In genomic region chr11:35798495-35798820, GRCm38 (mm10) we compare ENCODE assay signal across 8 mouse cellular contexts. TPM values are rescaled to one million over a fixed set of nuclear protein-coding genes. Genes with fewer than 3 reads are reported as not detected.
DNase-seq lines count a peak whose midpoint lies in the region; ATAC-seq and TF ChIP-seq lines count a peak whose summit lies in the region.

No protein-coding gene starts in this region.

- 5% methylated on average over 23 of the region's 23 CpGs for WGBS in heart, embryonic 13.5 days
- WGBS in cerebellum, adult 2 months: under 1% methylated on average over 23 of the region's 23 CpGs
- WGBS in neural tube, embryonic 14.5 days: under 1% methylated on average over 23 of the region's 23 CpGs

- peak; percentile 61 for TF ChIP-seq POLR2A in cerebellum, adult 2 months (IDR thresholded peaks at IDR 0.05; ENCODE audit: borderline replicate concordance, insufficient read depth, low read length)

- H3K36me3 ChIP-seq in heart, embryonic 13.5 days: no peaks in the 10 kb centered on the region
- no peaks in the 10 kb centered on the region for H3K36me3 ChIP-seq in neural tube, embryonic 14.5 days (ENCODE audit: control insufficient read depth, insufficient read depth, low read length)

- intact Hi-C loops in heart, postnatal 25 days (cut with DNase I): no loop called here

- DNase-seq in heart, postnatal 25 days (ENCODE audit: low spot score): no peak
- DNase-seq in cerebellum, adult 2 months: peak; percentile 80 to 83
- DNase-seq in left cerebral cortex, adult 11 months (ENCODE audit: low spot score): peak; percentile 51
- no peak for DNase-seq in gastrocnemius, postnatal 25 days
- DNase-seq in spleen, postnatal 36 days (ENCODE audit: low spot score in 2 of 2): no peak

- peak overlapping the region; percentile 46 for H3K4me3 ChIP-seq in heart, embryonic 13.5 days
- H3K4me3 ChIP-seq in cerebellum, adult 2 months (replicated peaks; ENCODE audit: insufficient read depth, low read depth, low read length): peak overlapping the region; percentile 56
- peak overlapping the region; percentile 63 for H3K4me3 ChIP-seq in neural tube, embryonic 14.5 days (ENCODE audit: low read depth, low read length)

- H3K27ac ChIP-seq in heart, embryonic 13.5 days (replicated peaks): no peak overlapping the region
- no peak overlapping the region for H3K27ac ChIP-seq in cerebellum, adult 2 months (ENCODE audit: insufficient read depth, low read length)
- peak overlapping the region; percentile 88 for H3K27ac ChIP-seq in neural tube, embryonic 14.5 days (ENCODE audit: low read depth, low read length)

- H3K4me2 ChIP-seq in heart, embryonic 13.5 days: peak overlapping the region; percentile 67
- H3K4me2 ChIP-seq in neural tube, embryonic 14.5 days (ENCODE audit: low read depth, low read length): peak overlapping the region; percentile 70

- peaks cover 10% of the 10 kb centered on the region for H3K4me1 ChIP-seq in heart, embryonic 13.5 days
- no peaks in the 10 kb centered on the region for H3K4me1 ChIP-seq in cerebellum, adult 2 months (ENCODE audit: control insufficient read depth, insufficient read depth, low read length)
- peaks cover 17% of the 10 kb centered on the region; the same call in 1 of the 2 replicates for H3K4me1 ChIP-seq in neural tube, embryonic 14.5 days (ENCODE audit: control insufficient read depth, insufficient read depth, low read length)

- peaks cover 78% of the 10 kb centered on the region for H3K27me3 ChIP-seq in heart, embryonic 13.5 days (replicated peaks)
- H3K27me3 ChIP-seq in cerebellum, adult 2 months (ENCODE audit: control insufficient read depth, insufficient read depth, low read length): no peaks in the 10 kb centered on the region
- H3K27me3 ChIP-seq in neural tube, embryonic 14.5 days (ENCODE audit: control insufficient read depth, insufficient read depth, low read length): no peaks in the 10 kb centered on the region

- H3K9ac ChIP-seq in heart, embryonic 13.5 days: no peak overlapping the region
- peak overlapping the region; percentile 82 for H3K9ac ChIP-seq in neural tube, embryonic 14.5 days (replicated peaks; ENCODE audit: low read depth, low read length)

- no peak for TF ChIP-seq CTCF in cerebellum, adult 2 months (IDR thresholded peaks at IDR 0.05; ENCODE audit: borderline replicate concordance, insufficient read depth, low read depth, low read length)

- ATAC-seq in heart, embryonic 13.5 days (ENCODE audit: extremely low read depth, insufficient number of reproducible peaks, low FRiP score, low TSS enrichment): no peak
- peak; percentile 93 for ATAC-seq in frontal cortex, adult (ENCODE audit: low TSS enrichment)
- ATAC-seq in neural tube, embryonic 14.5 days (ENCODE audit: low read depth): peak; percentile 97

- no peaks in the 10 kb centered on the region for H3K9me3 ChIP-seq in heart, embryonic 13.5 days
- no peaks in the 10 kb centered on the region for H3K9me3 ChIP-seq in neural tube, embryonic 14.5 days (ENCODE audit: control insufficient read depth, low read length)

RNA-seq across cellular contexts. Expression of gene Fbll1, which starts 0.2 kb away (rescaled TPM):
- not detected in 2 replicates for polyA plus RNA-seq in heart, embryonic 13.5 days (2015; fragmentation: Nextera tagmentation; extraction: Ambion mirVana)
- not detected for total RNA-seq in heart, postnatal 25 days (2021)
- polyA plus RNA-seq in cerebellum, adult 2 months (2012; rRNA removed): 45.5 TPM in 2 replicates
- polyA plus RNA-seq in neural tube, embryonic 14.5 days (2014; fragmentation: Nextera tagmentation; extraction: Ambion mirVana): 26.9 and 29.0 TPM in 2 replicates
- total RNA-seq in gastrocnemius, postnatal 25 days (2021): not detected

RNA-seq across cellular contexts. Expression of gene Pank3, which starts 29.2 kb away (rescaled TPM):
- polyA plus RNA-seq in heart, embryonic 13.5 days (2015; fragmentation: Nextera tagmentation; extraction: Ambion mirVana): 8.0 and 8.4 TPM in 2 replicates
- total RNA-seq in heart, postnatal 25 days (2021): 10 to 100 TPM; 22.1 to 24.6 TPM
- polyA plus RNA-seq in cerebellum, adult 2 months (2012; rRNA removed): 22.8 and 24.2 TPM in 2 replicates
- polyA plus RNA-seq in neural tube, embryonic 14.5 days (2014; fragmentation: Nextera tagmentation; extraction: Ambion mirVana): 36.9 and 42.2 TPM in 2 replicates
- 10 to 100 TPM; 19.7 to 22.8 TPM for total RNA-seq in gastrocnemius, postnatal 25 days (2021)

RNA-seq across cellular contexts. Expression of gene Rars, which starts 35.8 kb away (rescaled TPM):
- polyA plus RNA-seq in heart, embryonic 13.5 days (2015; fragmentation: Nextera tagmentation; extraction: Ambion mirVana): 63.5 and 70.0 TPM in 2 replicates
- 10 to 100 TPM; 36.8 to 38.4 TPM for total RNA-seq in heart, postnatal 25 days (2021)
- 45.7 and 45.9 TPM in 2 replicates for polyA plus RNA-seq in cerebellum, adult 2 months (2012; rRNA removed)
- 74.4 and 77.8 TPM in 2 replicates for polyA plus RNA-seq in neural tube, embryonic 14.5 days (2014; fragmentation: Nextera tagmentation; extraction: Ambion mirVana)
- 10 to 100 TPM; 42.9 to 47.6 TPM for total RNA-seq in gastrocnemius, postnatal 25 days (2021)

Comparison
In these comparisons a context has a peak if more than half of its experiments do, and no peak if none do; other contexts are left out.
1. DNase-seq: peak in cerebellum, adult 2 months (2 of 2) and left cerebral cortex, adult 11 months (single experiment); none in heart, postnatal 25 days (single experiment), gastrocnemius, postnatal 25 days (single experiment) and spleen, postnatal 36 days (0 of 2).
2. RNA of gene Fbll1, which starts 0.2 kb away (polyA plus RNA-seq): 45.5 TPM in cerebellum, adult 2 months and 26.9 to 29.0 TPM in neural tube, embryonic 14.5 days; not detected in heart, embryonic 13.5 days; every median in the first group is over 10 times any median in the second.
3. Peak in every context shown above with its lines, with median percentiles within 50 percentile points of each other: H3K4me3 ChIP-seq.